Mouse (Mus musculus) ES-Bruce4 (cell line): Measurements from ENCODE around the gene Reg4.

Experiments
- CTCF ChIP-seq: IDR thresholded peaks from one replicate; pipeline ENCODE4 v1.8.1; 2011; ENCODE audit warnings: low read depth, low read length
- POLR2A ChIP-seq: IDR thresholded peaks from one replicate; pipeline ENCODE4 v1.8.1; 2011; ENCODE audit warnings: low read length; ENCODE audit not compliant: insufficient read depth

- TF ChIP-seq CTCF (no peak), POLR2A (no peak)
Observed at GRCm38 (mm10) chr3:98242051-98242450, 20.1 kb downstream of the Reg4 start.
